Mouse (Mus musculus) common myeloid progenitor, adult 5-6 weeks (primary cell): ENCODE measurements at regions not wholly inside any gene's neighbourhood (a gene's known extent, or its start where the extent isn't known, plus 50 kb on each side); places are given as distances from the start of the nearest gene placed in this dataset.

Experiments
- ATAC-seq: replicated peaks from 2 replicates; pipeline ENCODE4 v1.8.0; 2016; ENCODE audit warnings: low read depth, mild to moderate bottlenecking, moderate TSS enrichment, inconsistent platforms; ENCODE audit not compliant: poor library complexity, severe bottlenecking

DNA sequence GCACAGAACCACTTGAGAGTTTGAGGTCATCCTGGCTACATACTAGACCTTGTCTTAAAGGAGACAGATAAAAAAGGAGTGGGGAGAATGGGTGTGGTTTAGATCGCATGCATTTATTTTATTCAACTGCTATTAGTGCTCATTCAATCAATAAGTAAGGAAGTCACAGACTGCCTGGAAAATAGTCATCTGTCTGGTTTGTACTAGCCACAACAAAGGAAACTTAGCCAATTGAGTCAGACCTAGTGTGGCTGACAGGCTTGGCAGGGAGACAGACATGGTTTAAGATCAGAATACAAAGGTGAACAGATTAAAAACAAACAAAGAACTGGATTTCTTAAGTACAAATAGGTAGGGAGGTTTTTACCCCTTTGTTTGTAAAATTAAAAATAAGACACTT lies 68.3 kb upstream of the Marcks start:
- no peak for ATAC-seq

GRCm38 (mm10) chr10:37206546-37206945 lies 67.8 kb upstream of the Marcks start:
- no peak for ATAC-seq

DNA sequence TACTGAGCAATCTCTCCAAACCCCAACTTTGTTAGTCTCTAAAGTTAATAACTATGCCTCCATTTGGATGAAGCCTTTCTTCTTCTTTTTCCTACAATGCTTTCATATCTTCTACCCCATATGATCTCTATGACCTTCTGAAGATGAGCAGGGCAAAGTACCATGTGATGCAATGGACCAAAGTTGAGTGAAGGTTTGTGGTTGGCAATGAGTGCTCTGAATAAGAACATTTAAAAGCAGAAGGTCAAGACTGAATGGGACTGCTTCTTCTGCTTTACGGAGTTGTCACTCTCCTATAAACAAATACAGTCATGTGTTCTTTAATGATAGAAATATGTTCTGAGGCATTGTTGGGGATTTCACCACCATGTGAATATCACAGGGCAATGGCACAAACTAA lies 65.0 kb upstream of the Marcks start:
- peak; percentile 22; the same call in 1 of the 2 replicates for ATAC-seq

- peak; percentile 75 for ATAC-seq
Measured at GRCm38 (mm10) chr10:37194798-37195453, 56.2 kb upstream of the Marcks start.

DNA sequence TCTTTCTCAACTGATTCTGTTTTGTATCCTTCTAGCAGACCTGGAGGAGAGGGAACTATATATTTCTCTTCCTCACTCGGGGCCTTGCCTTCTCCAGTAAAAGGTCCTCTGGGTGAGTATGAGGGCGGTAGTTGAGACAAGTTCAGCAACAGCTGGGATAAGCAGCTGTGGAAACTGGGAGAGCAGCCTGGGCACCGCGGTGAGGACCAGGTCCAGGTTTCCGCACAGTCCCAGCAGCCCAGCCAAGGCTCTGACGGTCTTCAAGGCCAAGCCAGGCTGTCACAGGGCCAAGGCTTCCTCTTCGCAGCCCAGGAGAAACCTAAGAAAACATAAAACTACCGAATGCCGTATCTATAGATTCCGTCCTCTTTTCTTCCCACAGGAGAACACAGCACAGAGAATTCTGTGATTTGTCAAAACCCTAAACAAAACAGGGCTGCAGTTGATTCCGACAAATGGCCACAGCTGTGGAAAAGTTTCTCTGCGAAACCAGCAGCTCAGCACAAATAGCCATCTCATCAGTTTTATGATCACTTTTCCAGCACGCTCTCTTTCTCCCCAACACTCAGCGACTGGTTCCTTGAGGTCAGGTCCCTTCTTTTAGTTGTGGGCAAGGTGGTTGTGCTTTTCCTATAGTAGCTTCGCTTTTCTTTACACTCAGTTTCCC lies 55.5 kb upstream of the Marcks start:
- no peak for ATAC-seq

- ATAC-seq, result no peak
Measured at GRCm38 (mm10) chr10:37192661-37193060, 53.9 kb upstream of the Marcks start.

DNA sequence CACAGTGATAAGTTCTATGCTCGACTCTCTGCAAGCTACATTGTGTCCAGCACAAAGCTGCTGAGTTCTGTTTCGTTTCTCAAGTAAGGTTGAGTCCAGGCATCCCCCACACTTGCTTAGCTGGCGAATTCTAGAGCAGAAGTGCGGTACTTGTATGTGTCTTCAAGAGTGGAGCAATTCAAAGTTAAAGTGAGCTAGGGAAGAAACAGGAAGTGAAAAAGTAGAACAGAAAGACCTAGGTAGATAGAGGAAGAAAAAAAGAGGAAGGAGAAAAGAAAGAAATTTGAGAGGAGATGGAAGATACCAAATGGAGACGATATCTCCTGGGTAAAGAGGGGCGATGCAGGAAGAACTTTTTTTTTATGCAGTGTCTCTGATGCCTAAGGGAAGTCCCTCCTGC lies 51.4 kb upstream of the Marcks start:
- ATAC-seq, result peak; percentile 75
